Mouse (Mus musculus): ENCODE results near the gene Rps4x.
A peak's percentile ranks its signal among the peaks of the same experiment; 100 is the strongest.
"Not testable (repeated sequence)": the region's sequence is repeated elsewhere in the genome, so short reads cannot be mapped to it uniquely, and the experiment has no call there.

Gene Rps4x

GRCm38 (mm10) chrX:102188712-102189497 lies at the start of gene Rps4x:
TSS of gene Rps4x (minus strand) at chrX:102189394.
- DNase-seq (ENCODE audit: low spot score in 2 of 2) = peak; percentile 72 to 83

GRCm38 (mm10) chrX:102219126-102219525 lies 29.9 kb upstream of the Rps4x start:
- DNase-seq (ENCODE audit: low spot score in 2 of 2) = no peak

GRCm38 (mm10) chrX:102215356-102215755 lies 26.2 kb upstream of the Rps4x start:
- not testable (repeated sequence) for DNase-seq (ENCODE audit: low spot score in 2 of 2)

- no peak for DNase-seq (ENCODE audit: low spot score in 2 of 2)
These were observed 1.6 kb upstream of the Rps4x start for GRCm38 (mm10) chrX:102190840-102191239.

- DNase-seq (ENCODE audit: low spot score in 2 of 2) = no peak
These were observed 387 bp upstream of the Rps4x start for GRCm38 (mm10) chrX:102189581-102189980.

GRCm38 (mm10) chrX:102187023-102187699 lies 2.0 kb downstream of the Rps4x start:
- no peak for DNase-seq (ENCODE audit: low spot score in 2 of 2)

GRCm38 (mm10) chrX:102182575-102182974 lies 6.6 kb downstream of the Rps4x start:
- DNase-seq (ENCODE audit: low spot score in 2 of 2) = no peak

GRCm38 (mm10) chrX:102175538-102176287 lies 13.5 kb downstream of the Rps4x start:
- DNase-seq (ENCODE audit: low spot score in 2 of 2) = no peak

DNA sequence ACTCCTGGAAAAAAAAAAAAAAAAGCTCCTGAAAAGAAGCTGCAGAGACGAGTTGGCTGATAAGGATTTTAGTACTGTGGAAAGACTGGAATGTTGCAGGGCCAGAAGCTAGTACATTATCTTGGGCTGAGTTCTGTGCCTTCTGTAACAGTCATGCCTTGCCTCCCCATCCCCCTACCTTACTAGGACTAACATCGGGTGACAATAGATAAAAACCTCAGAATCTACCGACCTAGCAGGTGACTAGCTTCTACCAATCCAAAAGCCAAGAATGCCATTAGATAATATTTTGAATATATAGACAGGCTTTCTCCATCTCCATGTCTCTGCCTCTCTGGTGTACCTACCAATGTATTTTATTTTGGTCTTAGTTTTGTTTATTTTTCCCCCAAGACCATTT lies 18.3 kb downstream of the Rps4x start:
- DNase-seq (ENCODE audit: low spot score in 2 of 2) = no peak

DNA sequence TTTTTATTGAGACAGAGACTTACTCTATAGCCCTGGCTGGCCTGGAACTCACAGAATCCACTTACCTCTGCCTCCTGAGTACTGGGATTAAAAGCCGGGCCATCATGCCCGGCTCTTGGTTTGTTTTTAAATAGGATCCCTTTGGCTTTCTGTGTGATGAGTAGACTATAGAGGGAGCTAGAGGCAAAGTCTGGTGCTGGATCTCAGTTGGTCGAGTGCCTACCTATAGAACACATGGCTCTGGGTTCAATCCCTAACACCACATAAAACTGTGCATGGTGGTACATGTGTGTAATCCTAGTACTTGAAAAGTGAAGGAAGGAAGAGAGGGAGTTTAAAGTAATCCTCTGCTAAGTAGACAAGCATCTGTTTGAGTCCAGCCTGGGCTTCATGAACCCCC lies 19.1 kb downstream of the Rps4x start:
- no peak for DNase-seq (ENCODE audit: low spot score in 2 of 2)

- no peak for DNase-seq (ENCODE audit: low spot score in 2 of 2)
These were observed 19.5 kb downstream of the Rps4x start for GRCm38 (mm10) chrX:102169724-102170123.

GRCm38 (mm10) chrX:102166986-102167385 lies 22.2 kb downstream of the Rps4x start:
- DNase-seq (ENCODE audit: low spot score in 2 of 2) = no peak

- DNase-seq (ENCODE audit: low spot score in 2 of 2) = no peak
These were observed 22.7 kb downstream of the Rps4x start for GRCm38 (mm10) chrX:102166521-102166920.

DNA sequence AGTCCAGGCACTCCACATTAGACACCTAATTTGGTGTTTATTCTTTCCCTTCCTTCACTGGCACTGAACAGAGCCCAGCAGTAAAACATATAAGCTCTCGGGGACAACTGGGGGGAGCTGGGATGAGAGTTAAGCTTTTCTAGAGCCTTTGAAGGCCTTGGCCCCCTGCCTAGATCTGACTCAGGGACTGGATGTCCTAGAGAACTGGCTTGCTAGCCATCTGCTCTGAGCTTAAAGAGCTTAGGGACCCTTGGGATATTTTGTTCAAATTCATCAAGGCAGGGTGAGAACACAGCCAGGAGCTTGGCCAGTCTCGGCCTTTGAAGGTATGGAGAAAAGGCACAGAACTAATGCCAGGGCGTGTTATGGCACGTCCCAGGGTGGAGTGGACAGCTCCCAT lies 25.7 kb downstream of the Rps4x start:
- peak in 1 of 2 experiments; percentile 41 for DNase-seq (ENCODE audit: low spot score in 2 of 2)

DNA sequence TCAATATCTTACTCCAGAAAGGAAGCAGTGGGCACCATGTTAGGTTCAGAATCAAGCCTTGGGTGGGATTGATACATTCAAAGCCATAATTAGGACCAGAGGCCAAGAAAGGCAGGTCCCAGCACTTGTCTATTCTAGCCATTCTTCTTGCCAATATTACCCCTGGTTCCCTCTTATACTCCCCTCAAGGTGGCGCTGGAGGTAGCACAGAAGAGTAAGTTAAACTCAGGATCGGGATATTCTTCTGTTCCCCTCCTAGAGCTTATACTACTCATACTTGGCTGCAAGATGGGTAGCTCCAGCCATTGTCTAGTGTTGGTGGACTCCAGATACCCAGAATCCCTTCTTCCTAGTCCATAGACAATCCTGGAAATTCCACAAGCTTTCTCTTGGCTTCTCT lies 26.1 kb downstream of the Rps4x start:
- DNase-seq (ENCODE audit: low spot score in 2 of 2) = no peak

DNA sequence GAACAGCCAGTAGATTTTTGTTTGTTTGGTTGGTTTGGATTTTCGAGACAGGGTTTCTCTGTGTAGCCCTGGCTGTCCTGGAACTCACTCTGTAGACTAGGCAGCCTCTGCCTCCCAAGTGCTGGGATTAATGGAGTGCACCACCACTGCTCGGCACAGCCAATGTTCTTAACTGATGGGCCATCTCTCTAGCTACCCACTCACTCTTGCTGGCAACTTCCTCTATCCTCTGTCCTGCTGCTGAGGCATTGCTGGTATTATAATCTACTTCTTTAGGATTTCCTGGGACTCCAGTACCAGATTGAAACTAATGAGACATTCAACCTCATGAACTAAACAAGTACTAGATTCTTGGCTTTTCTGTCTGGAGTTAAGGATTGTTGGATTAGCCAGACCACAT lies 28.7 kb downstream of the Rps4x start:
- no peak for DNase-seq (ENCODE audit: low spot score in 2 of 2)

DNA sequence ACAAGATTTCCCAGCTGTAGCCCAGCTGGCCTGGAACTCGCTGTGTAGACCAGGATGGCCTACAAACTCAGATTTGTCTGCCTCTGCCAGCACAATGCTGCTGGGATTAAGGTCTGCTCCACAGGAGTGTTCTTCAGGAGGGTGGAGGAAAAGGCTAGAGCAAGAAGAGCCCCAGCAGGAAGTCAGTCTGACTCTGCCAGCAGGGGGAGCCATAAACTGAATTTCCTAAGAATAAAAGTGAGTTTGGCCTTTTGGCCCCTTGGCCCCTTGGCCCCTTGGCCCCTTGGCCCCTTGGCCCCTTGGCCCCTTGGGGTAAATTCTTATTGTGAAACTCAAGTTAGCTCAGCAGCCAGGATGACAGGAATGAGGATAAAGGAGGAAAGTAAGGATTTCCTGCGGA lies 29.4 kb downstream of the Rps4x start:
- no peak for DNase-seq (ENCODE audit: low spot score in 2 of 2)

- DNase-seq (ENCODE audit: low spot score in 2 of 2) = no peak
These were observed 31.8 kb downstream of the Rps4x start for GRCm38 (mm10) chrX:102157423-102157791.

DNA sequence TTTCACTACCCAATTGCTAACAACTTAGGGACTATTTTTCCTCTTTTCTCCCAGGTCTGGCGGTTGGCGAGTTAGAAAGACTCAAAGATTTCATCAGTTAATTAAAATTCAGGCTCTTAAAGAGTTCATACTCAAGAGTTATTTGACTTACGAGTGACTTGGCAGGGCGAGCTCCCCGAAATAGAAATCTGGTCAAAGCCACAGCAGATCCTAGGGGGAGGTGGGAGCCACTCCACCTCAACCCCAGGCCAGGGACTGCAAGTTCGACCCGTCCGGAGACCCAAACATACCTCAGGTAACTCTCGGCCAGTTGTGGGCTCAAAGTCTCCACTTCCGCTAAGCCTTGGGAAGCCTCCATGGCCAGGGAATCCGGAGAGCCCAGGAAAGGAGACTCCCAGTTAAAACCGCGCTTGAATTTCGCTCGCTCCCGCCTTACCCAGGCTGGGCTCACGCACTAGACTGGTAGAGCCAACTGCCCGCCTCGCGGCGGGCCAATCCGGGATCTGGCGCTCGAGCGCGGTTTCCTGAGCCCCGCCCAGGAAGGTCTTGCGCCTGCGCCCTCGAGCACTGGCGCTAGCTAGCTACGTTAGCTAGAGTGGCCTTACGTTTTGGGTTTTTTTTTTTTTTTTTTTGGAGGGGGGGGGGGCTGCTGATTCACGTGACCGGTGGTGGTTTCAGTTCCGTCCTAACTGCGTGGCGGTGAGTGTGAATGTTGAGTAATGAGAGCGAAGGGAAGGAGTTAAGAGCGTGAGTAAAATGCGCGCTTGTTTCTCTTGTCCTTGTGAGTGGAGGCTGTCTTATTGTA lies 32.4 kb downstream of the Rps4x start, which contains the start of gene Ercc6l:
Ercc6l (minus strand) TSS at position 474 of the 805 bp plus-strand sequence.
- peak; percentile 87 to 88 for DNase-seq (ENCODE audit: low spot score in 2 of 2)

- no peak for DNase-seq (ENCODE audit: low spot score in 2 of 2)
These were observed 48.0 kb downstream of the Rps4x start for GRCm38 (mm10) chrX:102141157-102141556.
